Mouse (Mus musculus): ENCODE measurements around the gene Sp9. TPM values are rescaled to one million over a fixed set of nuclear protein-coding genes. Genes with fewer than 3 reads are reported as not detected.
A peak's percentile ranks its signal among the peaks of the same experiment; 100 is the strongest.

Gene Sp9
- total and polyA plus RNA-seq, 3 experiments = not detected

DNA sequence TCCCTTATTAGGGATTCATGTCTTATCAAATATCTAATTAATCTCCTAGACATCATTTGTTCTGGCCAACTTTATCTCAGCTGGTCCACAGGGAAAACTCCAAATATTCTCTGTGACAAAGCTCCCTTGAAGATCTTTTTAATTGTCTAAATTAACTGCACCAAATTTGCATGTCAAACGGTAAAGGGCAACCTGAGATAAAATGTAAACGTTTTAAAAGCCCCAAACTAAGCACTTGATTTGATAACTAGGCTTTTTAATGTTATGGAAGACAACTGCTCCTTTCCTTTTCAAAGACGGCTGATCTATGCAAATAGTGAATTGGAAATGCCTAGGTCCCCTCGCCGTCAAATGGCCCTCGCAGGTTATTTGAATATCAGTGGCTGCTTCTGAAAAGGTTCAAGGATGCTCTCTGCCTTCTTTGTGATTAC is 4.4 kb downstream of the Sp9 start:
- intact Hi-C loops (cut with DNase I) = loop anchor here (5.0 to 10.0 kb wide), 4 partner anchors 111 to 1729 kb away; partner anchors contain the start of genes Dlx2, Gpr155, Hoxd10 and Hoxd9
- Histone ChIP-seq H3K79me2 (replicated peaks; ENCODE audit: control insufficient read depth, insufficient read depth, low read length) (no peaks in the 10 kb centered on the region), H3K27me3 (ENCODE audit: control insufficient read depth, insufficient read depth, low read length) (peaks cover 54% of the 10 kb centered on the region), H3K9ac (ENCODE audit: low read depth, low read length) (no peak overlapping the region), H3K4me1 (ENCODE audit: control insufficient read depth, insufficient read depth, low read length) (peaks cover 2% of the 10 kb centered on the region; the same call in 1 of the 2 replicates), H3K27ac (no peak overlapping the region), H3K36me3 (ENCODE audit: control insufficient read depth, insufficient read depth, low read length) (no peaks in the 10 kb centered on the region; the same call in 1 of the 2 replicates), H3K4me3 (no peak overlapping the region)
- no peak for DNase-seq
- TF ChIP-seq POLR2A (IDR thresholded peaks at IDR 0.05; ENCODE audit: insufficient read depth, low read depth, low read length) = no peak
- no peak for TF ChIP-seq CTCF (IDR thresholded peaks at IDR 0.05)
- TF ChIP-seq EP300 (IDR thresholded peaks at IDR 0.05; ENCODE audit: insufficient read depth, low read depth, low read length) = no peak
- WGBS = 9% methylated on average over 6 of the region's 6 CpGs

DNA sequence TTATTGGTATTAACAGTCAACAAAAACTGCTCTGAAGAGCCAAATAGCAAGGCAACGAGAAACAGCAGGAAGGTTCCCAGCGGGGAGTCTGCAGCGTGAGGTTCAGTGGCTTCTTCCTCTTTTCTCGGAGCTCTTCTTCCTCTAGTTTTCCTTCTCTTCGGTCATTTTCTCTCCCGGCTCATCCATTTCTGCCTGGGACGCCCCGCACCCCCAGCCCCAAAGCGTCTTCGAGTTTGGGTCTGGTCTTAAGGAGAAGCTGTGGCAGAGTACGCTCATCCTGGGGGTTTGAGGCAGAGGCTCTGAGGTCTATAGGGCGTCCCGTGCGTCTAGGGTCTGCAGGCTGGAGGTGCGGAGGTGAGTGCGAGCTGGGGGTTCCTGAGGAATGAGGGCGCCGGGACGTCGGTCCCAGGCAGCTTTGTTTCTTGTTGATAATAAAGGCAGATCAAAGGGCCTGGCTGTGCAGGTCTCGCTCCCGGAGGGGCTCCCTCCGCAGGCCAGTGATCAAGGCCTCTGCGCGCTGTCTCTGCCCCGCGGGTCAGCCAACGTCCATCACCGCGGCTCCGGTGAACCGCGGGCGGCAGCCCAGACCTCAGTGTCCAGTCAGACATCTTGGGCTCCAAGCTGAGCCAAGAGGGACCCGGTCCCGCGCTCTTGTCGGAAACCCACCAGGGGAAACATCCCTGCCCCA is 5.4 kb downstream of the Sp9 start:
- intact Hi-C loops (cut with DNase I) = loop anchor here (5.0 to 10.0 kb wide), 4 partner anchors 110 to 1730 kb away; partner anchors contain the start of genes Dlx2, Gpr155, Hoxd10 and Hoxd9
- Histone ChIP-seq H3K9ac (ENCODE audit: low read depth, low read length) (no peak overlapping the region), H3K4me3 (no peak overlapping the region), H3K79me2 (replicated peaks; ENCODE audit: control insufficient read depth, insufficient read depth, low read length) (no peaks in the 10 kb centered on the region), H3K27ac (no peak overlapping the region), H3K27me3 (ENCODE audit: control insufficient read depth, insufficient read depth, low read length) (peaks cover 47% of the 10 kb centered on the region), H3K4me1 (ENCODE audit: control insufficient read depth, insufficient read depth, low read length) (peaks cover 2% of the 10 kb centered on the region; the same call in 1 of the 2 replicates), H3K36me3 (ENCODE audit: control insufficient read depth, insufficient read depth, low read length) (no peaks in the 10 kb centered on the region)
- WGBS = 9% methylated on average over 38 of the region's 38 CpGs
- TF ChIP-seq CTCF (IDR thresholded peaks at IDR 0.05) (no peak), EP300 (IDR thresholded peaks at IDR 0.05; ENCODE audit: insufficient read depth, low read depth, low read length) (no peak), POLR2A (IDR thresholded peaks at IDR 0.05; ENCODE audit: insufficient read depth, low read depth, low read length) (no peak)
- peak in 1 of 2 experiments; percentile 50 for DNase-seq

DNA sequence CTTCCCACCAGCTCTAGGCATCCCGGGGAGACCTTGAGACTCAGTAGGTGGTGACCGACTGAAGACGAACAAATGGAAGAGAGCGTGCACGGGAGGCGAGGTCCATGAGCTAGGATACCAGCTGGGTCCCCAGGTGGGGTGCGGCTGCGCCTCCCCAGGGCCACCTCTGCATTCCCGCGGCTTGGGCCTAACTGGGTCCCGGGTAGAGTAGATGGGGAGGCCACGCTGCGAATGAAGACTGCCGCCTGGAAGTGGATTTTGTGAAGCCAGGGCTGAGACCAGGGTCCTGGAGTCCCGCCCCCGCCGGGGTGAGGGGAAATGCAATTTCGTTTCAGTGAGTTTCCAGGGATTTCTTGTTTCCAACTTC is 6.0 kb downstream of the Sp9 start:
- DNase-seq = no peak
- Histone ChIP-seq H3K9ac (ENCODE audit: low read depth, low read length) (no peak overlapping the region), H3K27me3 (ENCODE audit: control insufficient read depth, insufficient read depth, low read length) (peaks cover 47% of the 10 kb centered on the region), H3K79me2 (replicated peaks; ENCODE audit: control insufficient read depth, insufficient read depth, low read length) (no peaks in the 10 kb centered on the region), H3K4me1 (ENCODE audit: control insufficient read depth, insufficient read depth, low read length) (peaks cover 2% of the 10 kb centered on the region; the same call in 1 of the 2 replicates), H3K36me3 (ENCODE audit: control insufficient read depth, insufficient read depth, low read length) (no peaks in the 10 kb centered on the region), H3K27ac (no peak overlapping the region), H3K4me3 (no peak overlapping the region)
- no peak for TF ChIP-seq CTCF (IDR thresholded peaks at IDR 0.05)
- TF ChIP-seq EP300 (IDR thresholded peaks at IDR 0.05; ENCODE audit: insufficient read depth, low read depth, low read length) = no peak
- no peak for TF ChIP-seq POLR2A (IDR thresholded peaks at IDR 0.05; ENCODE audit: insufficient read depth, low read depth, low read length)
- intact Hi-C loops (cut with DNase I) = loop anchor here (1.0 to 10.0 kb wide), 7 partner anchors 63 to 1730 kb away; partner anchors contain the start of genes Dlx2, Gpr155, Hoxd10 and Hoxd9
- WGBS = 15% methylated on average over 18 of the region's 18 CpGs

DNA sequence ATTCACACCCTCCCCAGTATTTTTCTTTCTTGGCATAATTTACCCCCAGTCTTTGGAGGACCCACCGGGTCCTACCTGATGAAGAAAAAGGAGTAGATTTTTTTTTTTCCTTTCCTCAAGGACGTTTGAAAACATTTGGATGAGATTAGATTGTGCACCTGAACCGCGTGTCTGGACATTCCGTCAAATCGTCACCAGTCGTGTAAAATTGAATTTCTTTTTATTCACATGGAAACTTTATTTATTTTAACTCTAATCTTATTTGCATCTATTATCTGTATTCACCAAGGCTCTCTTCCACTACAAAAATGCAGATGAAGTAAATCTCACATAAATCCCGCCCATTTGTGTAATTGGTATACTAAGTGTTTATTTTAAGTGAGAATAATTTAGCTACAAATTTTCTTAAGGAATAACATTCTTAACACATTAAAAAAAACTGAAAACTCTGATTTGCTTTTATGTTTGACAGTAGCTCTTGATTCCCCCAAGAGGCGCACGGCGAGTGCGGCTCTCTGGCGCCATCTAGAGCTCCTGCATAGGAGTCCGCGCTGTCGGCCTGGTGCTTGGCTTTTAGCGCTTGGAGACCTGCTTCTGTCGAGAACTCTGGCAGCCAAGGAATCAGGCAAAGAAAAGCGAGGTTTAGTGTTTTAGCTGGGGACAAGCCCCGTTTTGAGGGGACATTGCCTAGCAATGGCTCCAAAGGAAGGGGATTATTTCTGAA is 6.6 kb downstream of the Sp9 start:
- TF ChIP-seq POLR2A (IDR thresholded peaks at IDR 0.05; ENCODE audit: insufficient read depth, low read depth, low read length) = no peak
- TF ChIP-seq CTCF (IDR thresholded peaks at IDR 0.05) = no peak; the same call in none of the 2 replicates
- peak; percentile 59; the same call in 1 of the 2 replicates for TF ChIP-seq EP300 (IDR thresholded peaks at IDR 0.05; ENCODE audit: insufficient read depth, low read depth, low read length)
- 8% methylated on average over 20 of the region's 20 CpGs for whole genome bisulfite sequencing

DNA sequence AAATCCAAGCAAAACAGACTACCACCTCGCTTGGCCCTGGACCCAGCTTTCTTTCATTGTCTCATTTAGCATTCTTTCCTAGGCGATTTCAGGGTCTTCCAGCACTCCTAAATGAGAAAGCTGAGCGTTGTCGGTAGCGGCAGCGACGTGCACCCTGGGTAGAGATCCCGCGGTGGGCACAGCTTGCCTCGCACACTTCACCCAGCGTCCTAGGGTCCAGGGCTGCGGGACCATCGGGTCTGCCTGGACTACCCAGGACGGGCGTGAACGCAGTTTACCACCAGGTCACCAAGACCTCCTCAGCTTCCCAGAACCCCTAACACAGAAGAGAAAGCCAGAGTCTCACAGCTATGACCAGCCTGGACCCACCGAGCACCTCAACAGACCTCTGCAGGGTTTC is 7.1 kb downstream of the Sp9 start:
- intact Hi-C loops (cut with DNase I) = loop anchor here (1.0 to 10.0 kb wide), 7 partner anchors 64 to 1732 kb away; partner anchors contain the start of genes Dlx2, Gpr155, Hoxd10 and Hoxd9
- 3% methylated on average over 17 of the region's 17 CpGs for WGBS
- H3K27ac ChIP-seq = no peak overlapping the region
- H3K36me3 ChIP-seq (ENCODE audit: control insufficient read depth, insufficient read depth, low read length) = no peaks in the 10 kb centered on the region
- H3K9ac ChIP-seq (ENCODE audit: low read depth, low read length) = no peak overlapping the region
- TF ChIP-seq POLR2A (IDR thresholded peaks at IDR 0.05; ENCODE audit: insufficient read depth, low read depth, low read length) = no peak
- no peak for TF ChIP-seq CTCF (IDR thresholded peaks at IDR 0.05)
- no peak for TF ChIP-seq EP300 (IDR thresholded peaks at IDR 0.05; ENCODE audit: insufficient read depth, low read depth, low read length)
- no peaks in the 10 kb centered on the region for H3K79me2 ChIP-seq (replicated peaks; ENCODE audit: control insufficient read depth, insufficient read depth, low read length)
- no peak overlapping the region for H3K4me3 ChIP-seq
- peak in 1 of 2 experiments; percentile 35 for DNase-seq
- H3K27me3 ChIP-seq (ENCODE audit: control insufficient read depth, insufficient read depth, low read length) = peaks cover 35% of the 10 kb centered on the region
- H3K4me1 ChIP-seq (ENCODE audit: control insufficient read depth, insufficient read depth, low read length) = peaks cover 2% of the 10 kb centered on the region; the same call in 1 of the 2 replicates

More for the DNA sequence above, 6.6 kb downstream of the Sp9 start:
- no peak overlapping the region for H3K4me3 ChIP-seq
- H3K36me3 ChIP-seq (ENCODE audit: control insufficient read depth, insufficient read depth, low read length) = no peaks in the 10 kb centered on the region
- peaks cover 41% of the 10 kb centered on the region for H3K27me3 ChIP-seq (ENCODE audit: control insufficient read depth, insufficient read depth, low read length)
- intact Hi-C loops (cut with DNase I) = loop anchor here (1.0 to 10.0 kb wide), 7 partner anchors 63 to 1731 kb away; partner anchors contain the start of genes Dlx2, Gpr155, Hoxd10 and Hoxd9
- no peaks in the 10 kb centered on the region for H3K79me2 ChIP-seq (replicated peaks; ENCODE audit: control insufficient read depth, insufficient read depth, low read length)
- DNase-seq = peak; percentile 86 to 90
- no peak overlapping the region for H3K9ac ChIP-seq (ENCODE audit: low read depth, low read length)
- H3K27ac ChIP-seq = no peak overlapping the region
- peaks cover 2% of the 10 kb centered on the region; the same call in 1 of the 2 replicates for H3K4me1 ChIP-seq (ENCODE audit: control insufficient read depth, insufficient read depth, low read length)

Measured in heart, adult 2 months (tissue).